Mouse (Mus musculus) B cell, adult 62 days (primary cell): ENCODE data around the gene Hcn3. TPM values are rescaled to one million over a fixed set of nuclear protein-coding genes. Genes with fewer than 3 reads are reported as not detected.

Experiments
- total RNA-seq: library from RNA; stranded (reverse); gene quantifications from 4 replicates; pipeline ENCODE4 v1.2.4, GENCODE M21; 2023

The Hcn3 gene
- total RNA-seq = 2.2 to 5.3 TPM (median 5.1 TPM) in 4 replicates

DNA sequence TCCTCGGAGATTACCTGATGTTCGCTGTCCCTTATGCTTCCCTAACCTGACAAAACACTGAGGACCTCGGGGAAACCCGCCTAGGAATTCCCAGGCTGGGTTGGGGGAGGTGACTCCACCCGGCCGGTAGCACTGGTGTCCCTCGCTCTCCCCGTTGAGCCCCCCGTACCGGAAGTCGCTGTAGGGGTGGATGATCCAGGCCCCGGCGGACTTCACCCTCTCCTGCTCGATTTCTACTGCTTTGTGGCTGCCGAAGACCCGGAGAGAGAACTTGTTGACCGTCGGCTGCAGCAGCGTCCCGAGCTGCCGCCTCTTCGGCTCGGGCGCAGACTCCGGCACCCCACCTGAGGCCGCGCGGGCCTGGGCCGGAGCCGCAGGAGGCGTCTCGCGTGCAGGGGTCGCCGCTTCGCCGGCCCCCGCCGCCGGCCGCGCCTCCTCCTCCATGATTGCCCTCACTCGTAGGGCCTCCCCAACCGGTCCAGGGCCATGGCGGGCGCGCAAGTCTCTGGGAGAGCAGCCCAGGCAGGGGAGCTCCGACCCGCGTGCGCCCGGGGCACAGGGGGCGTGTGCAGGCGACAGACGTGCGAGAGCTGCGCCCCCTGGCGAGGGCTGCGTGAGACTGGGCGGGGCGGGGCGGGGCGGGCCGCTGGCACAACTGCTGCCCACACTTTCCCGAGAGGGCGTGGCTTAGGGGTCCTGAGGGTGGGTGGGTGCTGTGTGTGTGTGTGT, at the start of gene Hcn3:
Gene Hcn3, minus strand, starts transcription at position 581 of the 729 bp plus-strand sequence.

GRCm38 (mm10) chr3:89202253-89203141, 42.5 kb upstream of the Hcn3 start, which contains the start of gene Gba:
Gba (plus strand) TSS chr3:89202928.

GRCm38 (mm10) chr3:89183058-89183958, 23.3 kb upstream of the Hcn3 start, which contains the start of gene Fam189b:
Fam189b (plus strand) TSS chr3:89183143.

GRCm38 (mm10) chr3:89177242-89178106, 17.5 kb upstream of the Hcn3 start, which contains the start of gene Scamp3:
Scamp3 (plus strand) TSS chr3:89177473.

DNA sequence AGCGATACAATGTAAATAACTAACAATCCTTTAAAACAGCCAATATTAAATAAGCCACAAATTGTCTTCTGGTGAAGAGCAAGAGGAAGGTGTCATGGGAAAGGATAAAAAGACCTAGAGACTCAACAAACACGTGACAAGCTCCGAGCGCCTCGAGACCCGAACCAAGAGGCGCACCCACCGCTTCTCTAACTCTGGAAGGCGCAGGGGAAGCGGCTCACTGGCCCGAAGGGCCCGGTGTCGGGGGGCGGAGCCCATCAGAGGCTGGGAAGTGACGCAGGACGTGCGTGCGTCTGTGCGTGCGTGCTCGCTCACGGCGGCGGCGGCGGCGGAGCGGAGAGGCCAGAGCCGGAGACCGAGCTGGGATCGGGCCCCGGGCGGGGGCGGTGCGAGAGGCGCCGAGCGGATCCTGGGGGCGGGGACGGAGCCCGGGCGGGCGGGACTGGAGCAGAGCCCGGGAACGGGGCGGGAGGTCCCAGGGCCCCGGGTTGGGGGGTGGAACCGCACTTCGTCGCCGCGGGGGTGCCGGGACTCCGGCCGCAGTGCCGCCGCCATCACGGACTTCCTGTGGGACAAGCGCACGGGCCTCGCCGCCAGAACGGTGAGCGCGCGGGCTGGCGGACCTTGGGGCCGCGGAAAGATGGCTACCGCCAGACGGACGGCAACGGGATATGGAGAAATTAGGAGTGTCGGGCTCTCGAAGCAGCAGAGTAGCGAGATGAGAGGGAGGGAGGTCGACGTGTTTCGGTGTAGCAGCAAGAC, 4.7 kb upstream of the Hcn3 start, which contains the start of gene Clk2:
Gene Clk2, plus strand, starts transcription at position 290 of the 762 bp plus-strand sequence.

GRCm38 (mm10) chr3:89135958-89136357, 24.0 kb downstream of the Hcn3 start, which contains the start of gene Pklr:
Pklr (plus strand) TSS chr3:89136142.

GRCm38 (mm10) chr3:89101812-89102494, 58.0 kb downstream of the Hcn3 start, which contains the start of gene Fdps:
Fdps (minus strand) TSS chr3:89101959.

DNA sequence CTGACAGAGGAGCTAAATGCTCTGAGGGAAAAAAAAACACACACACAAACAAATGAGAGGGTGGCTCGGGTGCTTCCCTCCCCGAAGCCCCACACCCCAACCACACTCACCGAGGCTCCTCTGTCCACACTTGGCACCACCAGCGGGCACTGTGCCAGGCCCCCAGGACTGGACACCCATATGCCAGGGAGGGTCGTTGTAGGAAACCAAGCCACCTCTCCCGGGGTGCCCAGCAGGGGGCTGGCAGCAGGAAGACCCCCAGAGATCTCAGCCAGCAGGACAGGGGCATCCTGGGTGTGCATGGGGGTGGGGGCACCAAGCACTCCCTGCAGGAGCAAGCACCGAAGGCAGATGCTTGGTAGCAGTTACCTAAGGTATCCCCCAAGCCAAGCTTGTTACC, 59.2 kb downstream of the Hcn3 start, which contains the start of gene Gm43738:
Gene Gm43738, minus strand, starts transcription at position 289 of the 400 bp plus-strand sequence.

Other genes with a start within 250 kb of the Hcn3 start
- gene Msto1, start 246.2 kb downstream of the Hcn3 start, total RNA-seq = 14.8 to 15.3 TPM (median 15.0 TPM) in 4 replicates
- 93.7 to 103 TPM (median 97.8 TPM) in 4 replicates for gene Ash1l, start 209.6 kb downstream of the Hcn3 start, total RNA-seq
- gene Dap3, start 209.0 kb downstream of the Hcn3 start, total RNA-seq = 78.6 to 91.7 TPM (median 88.6 TPM) in 4 replicates
- gene Rusc1, start 66.9 kb downstream of the Hcn3 start, total RNA-seq = 53.5 to 67.5 TPM (median 58.6 TPM) in 4 replicates
- gene Gm43738, start 59.1 kb downstream of the Hcn3 start, total RNA-seq = not detected in 4 replicates
- gene Fdps, start 58.2 kb downstream of the Hcn3 start, total RNA-seq = 17.6 to 21.4 TPM (median 20.3 TPM) in 4 replicates
- gene Pklr, start 24.1 kb downstream of the Hcn3 start, total RNA-seq = not detected in 4 replicates
- gene Clk2, start 4.6 kb upstream of the Hcn3 start, total RNA-seq = 144 to 159 TPM (median 155 TPM) in 4 replicates
- 109 to 121 TPM (median 115 TPM) in 4 replicates for gene Scamp3, start 17.3 kb upstream of the Hcn3 start, total RNA-seq
- 12.9 to 24.4 TPM (median 20.3 TPM) in 4 replicates for gene Fam189b, start 22.9 kb upstream of the Hcn3 start, total RNA-seq
- 79.6 to 102 TPM (median 97.6 TPM) in 4 replicates for gene Gba, start 42.7 kb upstream of the Hcn3 start, total RNA-seq
- 8.6 to 13.2 TPM (median 9.9 TPM) in 4 replicates for gene Thbs3, start 55.0 kb upstream of the Hcn3 start, total RNA-seq
- gene Mtx1, start 66.9 kb upstream of the Hcn3 start, total RNA-seq = 227 to 250 TPM (median 239 TPM) in 4 replicates
- gene Muc1, start 68.9 kb upstream of the Hcn3 start, total RNA-seq = 1.4 to 3.6 TPM (median 1.6 TPM) in 4 replicates
- gene Krtcap2, start 85.8 kb upstream of the Hcn3 start, total RNA-seq = 88.4 to 116 TPM (median 101 TPM) in 4 replicates
- 2.1 to 5.6 TPM (median 3.3 TPM) in 4 replicates for gene Trim46, start 86.1 kb upstream of the Hcn3 start, total RNA-seq
- gene Dpm3, start 99.2 kb upstream of the Hcn3 start, total RNA-seq = 64.0 to 79.9 TPM (median 68.1 TPM) in 4 replicates
- 140 to 170 TPM (median 145 TPM) in 4 replicates for gene Slc50a1, start 110.4 kb upstream of the Hcn3 start, total RNA-seq
- 1.0 to 1.8 TPM (median 1.1 TPM) in 4 replicates for gene Efna1, start 120.9 kb upstream of the Hcn3 start, total RNA-seq
- gene Efna3, start 162.8 kb upstream of the Hcn3 start, total RNA-seq = not detected in 4 replicates
- gene Efna4, start 177.8 kb upstream of the Hcn3 start, total RNA-seq = 0.36 TPM in 1 of 4 replicates, not detected in the others
- gene Adam15, start 189.8 kb upstream of the Hcn3 start, total RNA-seq = 6.8 to 7.4 TPM (median 7.1 TPM) in 4 replicates
- 0.25 TPM in 1 of 4 replicates, not detected in the others for gene Dcst2, start 201.8 kb upstream of the Hcn3 start, total RNA-seq
- 0.31 to 0.33 TPM in 2 of 4 replicates, not detected in the others for gene Dcst1, start 205.1 kb upstream of the Hcn3 start, total RNA-seq
- gene Zbtb7b, start 234.6 kb upstream of the Hcn3 start, total RNA-seq = 60.4 to 64.8 TPM (median 62.5 TPM) in 4 replicates
- gene Lenep, start 242.6 kb upstream of the Hcn3 start, total RNA-seq = 0.52 TPM in 1 of 4 replicates, not detected in the others